In the genomic region with DNA sequence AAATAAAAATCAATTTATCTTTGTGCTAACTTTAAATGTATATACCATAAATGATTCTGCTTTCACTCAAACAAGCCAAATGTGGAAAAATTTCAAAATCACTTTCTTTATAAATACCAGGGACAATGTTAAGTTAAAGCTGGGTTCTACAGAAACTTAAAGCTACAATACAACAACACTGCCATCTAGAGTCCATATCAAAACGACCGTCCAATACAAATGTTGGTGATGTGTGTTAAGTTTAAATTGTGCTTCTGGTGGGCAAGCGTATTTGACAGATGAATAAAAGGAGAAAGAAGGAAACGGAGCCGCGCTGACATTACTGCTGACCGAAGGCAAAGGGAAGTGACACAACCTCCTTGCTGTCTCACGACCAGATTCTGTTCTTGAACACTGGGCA, we compare ENCODE assay signal across 11 mouse cellular contexts. TPM values are rescaled to one million over a fixed set of nuclear protein-coding genes. Genes with fewer than 3 reads are reported as not detected.
DNase-seq lines count a peak whose midpoint lies in the region; ATAC-seq and TF ChIP-seq lines count a peak whose summit lies in the region.
"Had no signal": no experiment of that assay in that cellular context is flagged by ENCODE, and none has a peak within 500 bp of the region (broad histone marks: within the 10 kb centered on the region; RNA-seq: fewer than 3 reads in every experiment).

No protein-coding gene starts in this region.

- H3K4me3 ChIP-seq in forebrain, postnatal 0 days (ENCODE audit: low read depth, low read length), result no peak overlapping the region
- H3K4me3 ChIP-seq in forebrain, embryonic 10.5 days, result no peak overlapping the region
- no peak overlapping the region for H3K4me3 ChIP-seq in lung, embryonic 14.5 days (ENCODE audit: low read depth, low read length)
- H3K4me3 ChIP-seq: intestine, embryonic 15.5 days had no signal

- DNase-seq in forebrain, postnatal 0 days, result peak; percentile 78
- DNase-seq in forebrain, embryonic 10.5 days (ENCODE audit: extremely low spot score, low spot score), result no peak
- peak; percentile 71 for DNase-seq in lung, embryonic 14.5 days
- no peak for DNase-seq in lung, postnatal 14 days
- DNase-seq in brain, embryonic 14.5 days (ENCODE audit: low read depth), result peak; percentile 82
- DNase-seq in retina, postnatal 1 day, result peak; percentile 63
- no peak for DNase-seq in testis, postnatal 14 days (ENCODE audit: low spot score)
- no peak for DNase-seq in left cerebral cortex, adult 18-20 months (ENCODE audit: low spot score in 2 of 2)
- DNase-seq: cerebellum, postnatal 36 days; gastrocnemius, postnatal 36 days had no signal

- WGBS in forebrain, postnatal 0 days, result 70% methylated on average over 8 of the region's 8 CpGs
- WGBS in forebrain, embryonic 10.5 days, result 90% methylated on average over 8 of the region's 8 CpGs
- 52% methylated on average over 8 of the region's 8 CpGs for WGBS in lung, embryonic 14.5 days

- no peaks in the 10 kb centered on the region for H3K4me1 ChIP-seq in forebrain, postnatal 0 days (ENCODE audit: insufficient read depth)
- H3K4me1 ChIP-seq in forebrain, embryonic 10.5 days, result no peaks in the 10 kb centered on the region
- no peaks in the 10 kb centered on the region for H3K4me1 ChIP-seq in lung, embryonic 14.5 days (ENCODE audit: insufficient read depth)
- H3K4me1 ChIP-seq: intestine, embryonic 15.5 days had no signal

- no peaks in the 10 kb centered on the region for H3K9me3 ChIP-seq in forebrain, postnatal 0 days (ENCODE audit: low read length)
- H3K9me3 ChIP-seq in forebrain, embryonic 10.5 days, result no peaks in the 10 kb centered on the region
- H3K9me3 ChIP-seq in lung, embryonic 14.5 days (ENCODE audit: low read depth, low read length), result no peaks in the 10 kb centered on the region
- H3K9me3 ChIP-seq: intestine, embryonic 15.5 days had no signal

- H3K36me3 ChIP-seq in forebrain, postnatal 0 days (ENCODE audit: insufficient read depth), result peaks cover 5% of the 10 kb centered on the region; the same call in 1 of the 2 replicates
- H3K36me3 ChIP-seq in forebrain, embryonic 10.5 days (replicated peaks), result peaks cover 23% of the 10 kb centered on the region
- H3K36me3 ChIP-seq in lung, embryonic 14.5 days (ENCODE audit: insufficient read depth), result peaks cover 9% of the 10 kb centered on the region
- H3K36me3 ChIP-seq: intestine, embryonic 15.5 days had no signal

- H3K27me3 ChIP-seq in forebrain, postnatal 0 days (ENCODE audit: insufficient read depth, low read length), result no peaks in the 10 kb centered on the region
- no peaks in the 10 kb centered on the region for H3K27me3 ChIP-seq in forebrain, embryonic 10.5 days (ENCODE audit: poor library complexity, severe bottlenecking)
- H3K27me3 ChIP-seq in lung, embryonic 14.5 days (ENCODE audit: insufficient read depth, low read length), result no peaks in the 10 kb centered on the region
- H3K27me3 ChIP-seq: intestine, embryonic 15.5 days had no signal

- ATAC-seq in forebrain, postnatal 0 days, result peak; percentile 50; the same call in 1 of the 2 replicates
- no peak for ATAC-seq in lung, embryonic 14.5 days (ENCODE audit: insufficient read depth)
- ATAC-seq: intestine, embryonic 15.5 days had no signal

- TF ChIP-seq POLR2A in brain, embryonic 14.5 days (IDR thresholded peaks at IDR 0.05; ENCODE audit: borderline replicate concordance, extremely low read depth, insufficient read depth, insufficient read length, poor library complexity, severe bottlenecking), result no peak

- H3K9ac ChIP-seq in forebrain, postnatal 0 days, result no peak overlapping the region
- H3K9ac ChIP-seq in lung, embryonic 14.5 days, result no peak overlapping the region
- H3K9ac ChIP-seq: intestine, embryonic 15.5 days had no signal

- TF ChIP-seq CTCF in forebrain, postnatal 0 days (IDR thresholded peaks at IDR 0.05; ENCODE audit: low read depth), result peak; percentile 81
- peak; percentile 57 for TF ChIP-seq CTCF in lung, embryonic 14.5 days (IDR thresholded peaks at IDR 0.05; ENCODE audit: low read depth)
- peak; percentile 52 for TF ChIP-seq CTCF in brain, embryonic 14.5 days (IDR thresholded peaks at IDR 0.05; ENCODE audit: borderline replicate concordance, extremely low read depth, insufficient read depth, insufficient read length)

- no peak overlapping the region for H3K27ac ChIP-seq in forebrain, postnatal 0 days (ENCODE audit: low read depth, low read length)
- H3K27ac ChIP-seq in forebrain, embryonic 10.5 days, result no peak overlapping the region
- H3K27ac ChIP-seq in lung, embryonic 14.5 days (ENCODE audit: low read depth), result no peak overlapping the region
- H3K27ac ChIP-seq: intestine, embryonic 15.5 days had no signal

- no peak overlapping the region for H3K4me2 ChIP-seq in forebrain, postnatal 0 days (ENCODE audit: low read depth)
- H3K4me2 ChIP-seq in lung, embryonic 14.5 days, result no peak overlapping the region
- H3K4me2 ChIP-seq: intestine, embryonic 15.5 days had no signal

RNA-seq across cellular contexts. Expression of a gene that starts 38.4 kb away (rescaled TPM):
- 30.2 and 36.6 TPM in 2 replicates for total RNA-seq in forebrain, postnatal 0 days (2014; rRNA removed)
- polyA plus RNA-seq in forebrain, postnatal 0 days (2015; fragmentation: Nextera tagmentation; extraction: Ambion mirVana), result 29.1 and 34.7 TPM in 2 replicates
- polyA plus RNA-seq in forebrain, embryonic 10.5 days (2016; fragmentation: Nextera tagmentation; extraction: Ambion mirVana), result 51.6 and 54.9 TPM in 2 replicates
- polyA plus RNA-seq in lung, embryonic 14.5 days (2014; fragmentation: Nextera tagmentation; extraction: Ambion mirVana), result 40.5 and 43.1 TPM in 2 replicates
- 4.7 and 10.1 TPM in 2 replicates for polyA plus RNA-seq in brain, embryonic 14.5 days (2012; rRNA removed)
- 10 to 100 TPM; 18.8 to 21.9 TPM for total RNA-seq in left cerebral cortex, adult 18-20 months (2021)

Comparison
In these comparisons a context has a peak if more than half of its experiments do, and no peak if none do; other contexts are left out.
1. DNase-seq: peak in forebrain, postnatal 0 days (single experiment), lung, embryonic 14.5 days (single experiment), brain, embryonic 14.5 days (single experiment) and retina, postnatal 1 day (single experiment); none in forebrain, embryonic 10.5 days (single experiment), lung, postnatal 14 days (single experiment), testis, postnatal 14 days (single experiment) and left cerebral cortex, adult 18-20 months (0 of 2).
2. Peak in every context shown above with its lines, with median percentiles within 50 percentile points of each other: CTCF ChIP-seq.